Mouse (Mus musculus) urinary bladder, postnatal 14 days (tissue): ENCODE measurements at regions not wholly inside any gene's neighbourhood (a gene's known extent, or its start where the extent isn't known, plus 50 kb on each side); places are given as distances from the start of the nearest gene placed in this dataset.
A peak's percentile ranks its signal among the peaks of the same experiment; 100 is the strongest.
"Not testable (repeated sequence)": the region's sequence is repeated elsewhere in the genome, so short reads cannot be mapped to it uniquely, and the experiment has no call there.

Experiments used
- DNase-seq: peaks from one replicate; pipeline ENCODE4 v3.0.0; 2021; ENCODE audit warnings: low spot score

DNA sequence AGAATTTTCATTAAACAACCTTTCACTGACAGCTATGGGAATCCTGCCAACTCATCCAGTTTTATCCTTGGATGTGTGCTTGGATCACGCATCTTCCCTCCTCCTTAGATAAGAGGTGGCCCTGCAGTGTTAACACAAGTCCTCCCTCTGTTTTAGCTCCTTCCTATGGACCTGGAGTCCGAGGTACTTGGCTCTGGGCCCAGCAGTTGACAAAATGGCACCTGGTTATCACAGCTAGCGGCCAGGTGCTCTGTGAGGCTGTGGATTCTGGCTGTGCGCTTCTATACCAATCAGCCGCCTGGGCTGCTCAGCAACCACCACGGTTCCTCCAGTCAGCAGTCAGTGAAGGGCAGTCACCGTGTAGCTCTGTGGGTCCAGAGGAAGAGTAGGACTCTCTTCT lies 157.4 kb downstream of the Prdm2 start:
- no peak for DNase-seq

DNA sequence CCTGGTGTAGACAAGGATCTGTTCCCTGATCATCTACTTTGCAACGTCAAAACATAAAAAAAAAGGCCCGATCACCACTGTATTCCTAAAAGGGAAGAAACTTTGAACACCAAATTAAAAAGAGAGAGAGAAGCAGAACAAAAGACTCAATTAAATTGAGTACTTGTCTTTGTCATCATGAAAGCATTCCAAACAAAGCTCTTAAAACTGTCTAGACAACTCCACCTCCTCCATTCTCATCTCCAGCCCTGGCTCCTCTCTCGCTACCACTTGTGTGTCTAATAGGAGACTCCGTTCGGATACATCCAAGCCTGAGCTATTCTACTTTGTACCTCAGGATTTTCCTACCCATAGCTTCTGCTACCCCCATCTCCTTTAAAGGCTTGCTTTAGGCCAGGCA lies 159.8 kb downstream of the Prdm2 start:
- DNase-seq: no peak

DNA sequence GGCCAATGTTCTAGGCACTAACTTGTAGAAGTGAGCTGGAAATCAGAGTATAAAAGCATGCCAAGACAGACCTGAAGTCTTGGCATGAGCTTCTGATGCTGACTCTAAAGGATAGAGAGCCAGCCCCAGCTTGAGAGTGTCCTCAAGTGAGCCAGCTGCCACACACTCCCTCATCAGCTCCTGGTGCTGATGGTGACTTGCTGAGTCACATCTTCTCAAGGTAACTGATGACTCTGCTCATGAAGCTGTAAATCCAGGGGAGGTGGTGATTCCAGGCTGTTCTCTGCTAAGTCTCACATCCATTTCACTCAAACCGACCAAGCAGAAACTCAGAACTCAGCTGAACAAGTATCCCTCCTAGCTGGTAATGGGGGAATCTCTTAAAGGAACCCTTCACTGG lies 161.6 kb downstream of the Prdm2 start:
- no peak for DNase-seq

DNA sequence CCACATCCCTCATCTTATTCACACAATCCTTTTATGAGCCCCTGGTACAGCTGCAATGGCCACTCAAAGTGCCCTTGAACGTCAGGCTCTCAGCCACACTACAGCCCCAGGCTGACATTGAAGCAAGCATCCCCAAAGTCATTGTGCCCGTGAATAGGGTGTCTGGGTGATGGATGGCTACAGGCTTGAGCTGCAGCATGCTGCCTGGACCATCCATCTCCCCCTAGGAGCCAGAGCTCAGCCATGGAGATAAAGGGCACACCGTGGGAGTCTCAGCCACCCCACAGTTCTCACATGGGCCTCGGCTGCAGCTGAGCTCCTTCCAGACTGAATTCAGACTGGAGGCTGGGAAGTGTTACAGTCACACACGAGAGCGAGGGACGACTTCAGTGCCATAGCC lies 167.6 kb downstream of the Prdm2 start:
- DNase-seq: no peak

- DNase-seq: no peak
These were observed 170.0 kb downstream of the Prdm2 start for GRCm38 (mm10) chr4:143042806-143043205.

- no peak for DNase-seq
These were observed 174.2 kb downstream of the Prdm2 start for GRCm38 (mm10) chr4:143038626-143039025.

DNA sequence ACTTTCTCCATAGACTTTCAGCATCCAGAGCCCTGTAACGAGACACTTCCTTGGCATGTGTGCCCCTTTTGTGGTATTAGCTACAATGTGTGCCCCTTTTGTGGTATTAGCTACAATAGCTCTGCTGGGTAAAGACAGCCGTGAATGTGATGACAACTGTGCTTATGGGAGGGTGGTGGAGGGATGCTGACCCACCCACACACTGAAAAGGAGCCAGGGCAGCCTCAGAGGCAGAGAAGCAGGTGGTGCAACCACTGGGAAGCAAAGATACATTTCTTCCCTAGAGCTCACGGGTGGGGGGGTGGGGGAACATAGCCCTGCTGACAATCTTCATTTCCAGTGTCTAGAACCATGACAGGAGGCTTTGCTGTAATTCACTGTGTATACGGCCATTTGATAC lies 176.1 kb downstream of the Prdm2 start:
- no peak for DNase-seq

GRCm38 (mm10) chr4:143035089-143035488 lies 177.7 kb downstream of the Prdm2 start:
- DNase-seq: not testable (repeated sequence)

- not testable (repeated sequence) for DNase-seq
These were observed 178.5 kb downstream of the Prdm2 start for GRCm38 (mm10) chr4:143034324-143034723.

DNA sequence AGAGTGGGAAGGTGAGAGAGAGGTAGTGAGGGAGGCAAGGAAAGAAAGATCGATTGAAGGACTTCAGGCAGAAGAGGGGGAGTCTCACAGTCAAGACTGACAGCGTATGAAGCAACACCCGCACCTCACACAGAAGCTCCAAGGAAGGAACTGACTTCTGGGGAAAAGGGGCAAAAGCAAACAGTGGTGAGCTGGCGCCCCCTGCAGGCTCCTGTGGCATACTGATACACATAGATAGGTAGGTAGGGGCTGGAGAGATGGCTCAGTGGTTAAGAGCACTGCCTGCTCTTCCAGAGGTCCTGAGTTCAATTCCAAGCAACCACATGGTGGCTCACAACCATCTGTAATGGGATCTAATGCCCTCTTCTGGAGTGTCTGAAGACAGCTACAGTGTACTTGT lies 183.0 kb downstream of the Prdm2 start:
- DNase-seq: not testable (repeated sequence)

DNA sequence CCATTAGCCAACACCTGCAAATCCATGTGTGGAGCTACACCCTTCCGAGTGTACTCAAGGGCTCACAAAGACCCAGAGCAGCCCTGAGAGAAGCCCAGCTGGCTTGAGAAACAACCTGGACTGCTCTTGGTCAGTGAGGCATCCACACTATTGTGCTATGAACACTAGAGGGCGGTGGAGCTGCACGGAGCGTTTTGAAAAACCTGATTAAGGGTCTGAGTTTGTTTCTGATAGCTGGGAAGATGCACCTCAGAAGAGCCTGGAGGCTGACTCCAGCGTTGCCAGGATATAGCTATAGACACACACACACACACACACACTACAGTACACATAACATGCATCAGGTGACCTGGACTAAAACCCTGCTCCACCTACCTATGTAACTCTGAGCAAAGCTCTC lies 185.5 kb downstream of the Prdm2 start:
- peak; percentile 53 for DNase-seq

- peak; percentile 68 for DNase-seq
These were observed 191.4 kb downstream of the Prdm2 start for GRCm38 (mm10) chr4:143021242-143021881.

- DNase-seq: no peak
These were observed 192.1 kb downstream of the Prdm2 start for GRCm38 (mm10) chr4:143020658-143021057.

DNA sequence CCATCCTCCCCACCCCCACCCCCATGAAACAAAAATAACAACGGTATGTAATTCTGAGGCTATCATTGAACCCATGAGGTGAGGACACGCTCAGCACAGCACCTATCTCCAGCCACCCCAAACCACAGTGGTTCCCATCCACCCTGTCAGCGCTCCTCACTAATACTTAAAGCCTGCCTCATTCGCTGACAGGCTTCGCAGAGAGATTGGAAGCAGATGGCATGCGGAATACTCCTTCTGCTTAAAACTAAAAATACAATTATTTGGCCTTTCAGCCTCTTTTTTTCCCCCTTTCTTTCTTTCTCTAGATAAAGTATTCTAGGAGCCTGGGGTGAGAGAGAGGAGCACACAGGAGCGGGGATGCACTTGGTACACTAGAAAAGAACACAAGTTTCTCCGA lies 199.9 kb downstream of the Prdm2 start:
- DNase-seq: no peak

DNA sequence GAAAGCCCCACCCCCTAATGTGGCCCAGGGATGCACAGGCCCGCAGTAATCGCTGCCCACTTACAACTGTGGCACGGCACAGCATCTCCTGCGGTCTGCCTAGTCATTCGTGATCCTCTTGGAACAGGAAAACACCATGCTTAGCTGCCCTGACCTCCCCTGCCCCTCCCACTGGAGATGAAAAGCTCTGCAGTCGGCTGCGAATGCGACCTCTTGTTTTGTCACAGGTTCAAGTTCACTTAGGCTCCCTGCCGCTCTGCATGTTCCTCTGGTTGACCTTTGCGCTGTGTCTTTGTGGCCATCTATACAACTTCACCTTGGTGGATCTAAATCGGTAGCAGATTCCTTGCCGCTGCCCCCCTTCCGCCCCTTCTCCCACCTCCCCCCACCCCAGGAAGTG lies 210.8 kb downstream of the Prdm2 start:
- no peak for DNase-seq

DNA sequence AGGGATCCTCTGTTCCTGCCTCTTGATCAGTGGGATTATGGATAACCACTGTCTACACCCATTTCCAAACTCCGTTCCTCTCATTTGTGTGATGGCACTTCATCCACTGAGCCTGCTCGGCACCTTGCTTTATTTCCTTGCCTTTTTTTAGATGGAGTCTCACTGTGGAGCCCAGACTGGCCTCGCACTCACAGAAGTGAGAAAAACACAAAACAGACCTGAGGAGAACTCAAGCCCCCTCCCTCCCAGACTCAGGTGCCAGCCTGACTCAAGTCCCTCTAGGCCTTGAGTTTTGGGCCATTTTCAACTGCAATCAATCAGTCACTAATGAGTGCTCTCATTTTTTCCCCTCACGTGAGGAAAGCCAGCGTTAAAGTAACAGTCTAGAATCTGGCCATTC lies 211.3 kb downstream of the Prdm2 start:
- DNase-seq: no peak

- DNase-seq: no peak
These were observed 216.4 kb downstream of the Prdm2 start for GRCm38 (mm10) chr4:142996406-142996805.

DNA sequence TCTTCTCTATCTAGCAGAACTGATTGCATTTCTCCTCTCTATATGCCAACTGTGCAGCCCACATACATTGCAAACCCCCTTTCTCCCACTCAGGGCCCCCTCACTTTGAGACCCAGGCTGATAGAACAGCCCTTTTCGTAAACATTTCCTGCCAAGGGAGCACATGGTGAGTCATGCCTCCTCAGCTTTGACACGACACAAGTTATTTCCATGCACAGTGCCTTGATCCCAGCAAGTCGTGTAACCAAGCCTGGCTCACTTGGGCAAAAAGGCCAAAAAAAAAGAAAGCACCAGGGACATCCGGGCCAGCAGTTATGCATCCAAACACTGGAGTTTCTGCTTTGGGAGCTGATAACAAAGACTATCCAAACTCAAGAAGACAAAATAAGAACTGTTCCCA lies 221.4 kb downstream of the Prdm2 start:
- DNase-seq: no peak

- DNase-seq: no peak
These were observed 223.6 kb downstream of the Prdm2 start for GRCm38 (mm10) chr4:142989175-142989574.

- DNase-seq: no peak
These were observed 229.5 kb downstream of the Prdm2 start for GRCm38 (mm10) chr4:142983295-142983624.

DNA sequence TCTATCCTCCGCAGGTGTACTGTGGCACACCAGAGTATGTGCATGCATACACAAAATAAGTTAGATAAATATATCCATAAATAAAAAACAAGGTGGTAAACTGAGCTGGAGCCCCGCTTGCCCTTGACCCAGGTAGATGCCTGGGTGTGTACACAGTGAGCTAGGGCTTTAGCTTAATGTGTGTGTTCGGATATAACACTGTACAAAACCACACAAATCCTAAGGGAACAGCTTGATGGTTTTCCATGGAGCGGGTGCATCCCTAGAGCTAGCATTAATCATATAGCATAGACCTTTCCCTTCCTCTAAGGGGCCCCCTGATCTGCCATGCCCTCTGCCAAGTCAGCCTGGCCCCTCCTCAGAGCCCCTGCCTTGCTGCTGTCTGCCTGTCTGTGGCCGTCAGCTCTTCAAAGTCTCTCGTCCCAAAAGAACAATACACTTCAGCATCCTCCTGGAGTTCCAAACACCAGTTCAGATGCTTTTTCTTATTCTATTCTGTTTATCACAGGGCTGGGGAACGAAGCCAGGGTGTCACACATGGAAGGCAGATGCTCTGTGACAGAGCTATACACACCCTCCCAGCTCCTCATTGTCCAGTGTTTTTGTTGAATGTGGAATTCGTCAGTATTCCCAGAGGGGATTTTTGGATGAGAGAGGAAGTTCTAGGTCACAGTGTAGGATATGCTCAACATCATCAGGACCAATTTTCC lies 230.1 kb downstream of the Prdm2 start:
- no peak for DNase-seq

DNA sequence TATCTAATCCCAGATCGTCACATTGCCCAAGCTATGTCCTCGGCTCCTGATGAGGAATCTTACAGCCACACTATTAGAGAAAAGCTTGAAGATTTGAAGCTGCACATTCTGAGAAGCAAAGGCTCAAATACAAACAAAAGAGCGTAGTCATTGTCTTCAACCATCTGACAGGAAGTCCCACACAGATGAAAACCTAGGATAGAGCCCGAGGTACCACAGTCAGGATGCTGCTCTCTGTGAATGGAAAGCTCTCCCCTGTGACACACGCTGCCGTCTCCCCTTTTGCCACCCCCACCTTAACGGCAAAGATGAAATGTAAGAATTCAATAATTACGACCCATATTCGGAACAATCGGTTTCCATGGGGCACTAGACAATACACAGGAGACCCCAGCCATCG lies 237.2 kb downstream of the Prdm2 start:
- no peak for DNase-seq

DNA sequence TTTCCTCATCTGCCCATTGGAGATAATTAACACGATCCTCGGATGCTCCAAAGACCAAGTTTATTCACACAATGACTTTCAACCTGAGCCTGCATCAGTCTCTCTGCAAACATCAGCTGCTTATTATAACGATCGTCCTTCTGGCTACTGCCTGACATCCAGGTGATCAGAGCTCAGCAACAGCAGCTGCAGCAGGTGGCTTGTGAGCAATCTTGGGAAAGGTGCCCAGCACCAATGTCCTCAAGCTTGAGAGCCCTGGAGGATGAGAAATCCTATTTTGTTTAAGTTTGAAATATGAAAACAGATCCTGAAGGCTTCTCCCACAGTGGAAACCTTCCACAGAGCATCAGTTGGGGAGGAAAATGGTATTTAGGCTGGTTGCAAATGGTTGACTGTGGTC lies 242.8 kb downstream of the Prdm2 start:
- no peak for DNase-seq

- DNase-seq: no peak
These were observed 245.2 kb downstream of the Prdm2 start for GRCm38 (mm10) chr4:142967604-142968003.
